Mouse (Mus musculus) layer of hippocampus, adult 6 months (tissue): Measurements from ENCODE around the gene Gm9513. TPM values are rescaled to one million over a fixed set of nuclear protein-coding genes. Genes with fewer than 3 reads are reported as not detected.

Experiments
- long read RNA-seq, 2 experiments: library from polyadenylated mRNA; unstranded; transcript quantifications; one replicate each; pipeline ENCODE4 v2.0.0; 2019 to 2020
- polyA plus RNA-seq: library from polyadenylated mRNA; unstranded; fragments of <200 nt; fragmentation: Nextera tagmentation; gene quantifications from 2 replicates; pipeline ENCODE4 v1.2.3, GENCODE M21; 2021

Gene Gm9513
- polyA plus RNA-seq, result not detected in 2 replicates
- long read RNA-seq, experiment 1, result 0 reads
- long read RNA-seq, experiment 2, result 0 reads

DNA sequence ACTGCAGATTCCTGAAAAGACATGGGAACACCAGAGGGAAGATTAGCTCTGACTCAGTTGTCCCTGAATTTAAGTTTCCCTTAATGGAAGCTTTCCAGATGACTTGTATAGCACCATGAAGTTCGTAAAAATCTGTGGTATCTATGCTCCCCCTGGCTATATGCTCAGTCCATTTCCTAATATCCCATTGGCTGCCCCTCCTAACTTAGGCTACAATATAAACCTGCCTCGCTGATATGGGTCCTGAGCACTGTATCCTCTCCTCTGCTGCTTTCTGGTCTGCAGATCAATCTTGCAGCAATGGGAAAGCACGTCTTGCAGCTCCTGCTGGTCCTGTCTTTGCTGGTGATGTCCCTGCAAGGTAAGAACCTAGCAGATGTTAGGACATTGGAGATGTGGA, at the start of gene Gm9513:
TSS of gene Gm9513 (plus strand) at position 301 of the 400 bp plus-strand sequence.

GRCm38 (mm10) chr9:36431584-36431983, 43.9 kb upstream of the Gm9513 start, which contains the start of gene Gm7257:
Gene Gm7257 (plus strand): TSS chr9:36431884.

Other genes with a start within 250 kb of the Gm9513 start
- not detected in 2 replicates for gene Gm7257, start 43.8 kb upstream of the Gm9513 start, polyA plus RNA-seq
- not detected in 2 replicates for gene Gm5615, start 66.3 kb downstream of the Gm9513 start, polyA plus RNA-seq
- gene Gm17689, start 107.0 kb downstream of the Gm9513 start, polyA plus RNA-seq, result not detected in 2 replicates
- gene A630095E13Rik, start 167.7 kb downstream of the Gm9513 start, polyA plus RNA-seq, result not detected in 2 replicates
- gene Acrv1, start 217.6 kb downstream of the Gm9513 start, polyA plus RNA-seq, result not detected in 2 replicates